Mouse (Mus musculus): ENCODE results near the gene Tuba1c. TPM values are rescaled to one million over a fixed set of nuclear protein-coding genes. Genes with fewer than 3 reads are reported as not detected.

Tuba1c gene
- total RNA-seq, 1 experiment = 424 TPM

- Histone ChIP-seq H3K4me3 (ENCODE audit: insufficient read depth in 1 of 2, low read depth in 1 of 2, low read length in 2 of 2, poor library complexity in 1 of 2, severe bottlenecking in 1 of 2) (peak overlapping the region; percentile 23 to 46; a peak in 3 of 4 replicates), H3K27ac (ENCODE audit: insufficient read depth, low read depth, low read length, poor library complexity, severe bottlenecking) (peak overlapping the region; percentile 9; the same call in 1 of the 2 replicates), H3K4me1 (ENCODE audit: control insufficient read depth in 2 of 2, insufficient read depth in 2 of 2, low read length in 2 of 2, poor library complexity in 1 of 2) (peaks cover 5 to 7% of the 10 kb centered on the region in 2 experiments; a peak in 3 of 4 replicates), H3K36me3 (ENCODE audit: control insufficient read depth, insufficient read depth, low read length, poor library complexity, severe bottlenecking) (no peaks in the 10 kb centered on the region), H3K9ac (ENCODE audit: insufficient read depth, low read depth, low read length, poor library complexity, severe bottlenecking) (peak overlapping the region; percentile 43; the same call in 1 of the 2 replicates), H3K9me3 (ENCODE audit: control insufficient read depth, insufficient read depth, low read depth, low read length) (no peaks in the 10 kb centered on the region)
- in situ Hi-C loops (cut with MboI; ENCODE audit: low sequenced_read_pairs in 2 of 2, unreplicated experiment in 2 of 2) = no loop called here
- no peak for TF ChIP-seq ZC3H11A (IDR thresholded peaks at IDR 0.05; ENCODE audit: borderline replicate concordance, low read depth, low read length)
- no peak for DNase-seq (ENCODE audit: low read depth, low spot score)
Observed at GRCm38 (mm10) chr15:99017986-99018385, 11.7 kb upstream of the Tuba1c start.

GRCm38 (mm10) chr15:99018630-99019029 lies 11.1 kb upstream of the Tuba1c start:
- H3K9ac ChIP-seq (ENCODE audit: insufficient read depth, low read depth, low read length, poor library complexity, severe bottlenecking) = no peak overlapping the region
- TF ChIP-seq ZC3H11A (IDR thresholded peaks at IDR 0.05; ENCODE audit: borderline replicate concordance, low read depth, low read length) (no peak), ZNF384 (IDR thresholded peaks at IDR 0.05; ENCODE audit: low read depth, low read length) (no peak), HCFC1 (IDR thresholded peaks at IDR 0.05; ENCODE audit: borderline replicate concordance, insufficient read depth, low read length) (no peak), CHD2 (IDR thresholded peaks at IDR 0.05; ENCODE audit: low read depth, low read length) (no peak), MAFK (IDR thresholded peaks at IDR 0.05; ENCODE audit: insufficient read depth, low read depth, low read length) (no peak)
- in situ Hi-C loops (cut with MboI; ENCODE audit: low sequenced_read_pairs in 2 of 2, unreplicated experiment in 2 of 2) = no loop called here

GRCm38 (mm10) chr15:99019436-99019835 lies 10.3 kb upstream of the Tuba1c start:
- Histone ChIP-seq H3K9ac (ENCODE audit: insufficient read depth, low read depth, low read length, poor library complexity, severe bottlenecking) (no peak overlapping the region), H3K4me3 (ENCODE audit: insufficient read depth in 1 of 2, low read depth in 1 of 2, low read length in 2 of 2, poor library complexity in 1 of 2, severe bottlenecking in 1 of 2) (peak overlapping the region in 1 of 2 experiments; percentile 3; a peak in 1 of 4 replicates), H3K36me3 (ENCODE audit: control insufficient read depth, insufficient read depth, low read length, poor library complexity, severe bottlenecking) (no peaks in the 10 kb centered on the region), H3K27ac (ENCODE audit: insufficient read depth, low read depth, low read length, poor library complexity, severe bottlenecking) (no peak overlapping the region), H3K4me1 (ENCODE audit: control insufficient read depth in 2 of 2, insufficient read depth in 2 of 2, low read length in 2 of 2, poor library complexity in 1 of 2) (peaks cover 5% of the 10 kb centered on the region in 2 experiments; a peak in 3 of 4 replicates), H3K9me3 (ENCODE audit: control insufficient read depth, insufficient read depth, low read depth, low read length) (no peaks in the 10 kb centered on the region)
- in situ Hi-C loops (cut with MboI; ENCODE audit: low sequenced_read_pairs in 2 of 2, unreplicated experiment in 2 of 2) = no loop called here
- TF ChIP-seq ZC3H11A (IDR thresholded peaks at IDR 0.05; ENCODE audit: borderline replicate concordance, low read depth, low read length) = no peak
- no peak for TF ChIP-seq CHD2 (IDR thresholded peaks at IDR 0.05; ENCODE audit: low read depth, low read length)
- TF ChIP-seq MAFK (IDR thresholded peaks at IDR 0.05; ENCODE audit: insufficient read depth, low read depth, low read length) = no peak
- TF ChIP-seq ZNF384 (IDR thresholded peaks at IDR 0.05; ENCODE audit: low read depth, low read length) = no peak
- no peak for TF ChIP-seq HCFC1 (IDR thresholded peaks at IDR 0.05; ENCODE audit: borderline replicate concordance, insufficient read depth, low read length)
- DNase-seq (ENCODE audit: low read depth, low spot score) = no peak

More at GRCm38 (mm10) chr15:99018630-99019029, 11.1 kb upstream of the Tuba1c start:
- Histone ChIP-seq H3K36me3 (ENCODE audit: control insufficient read depth, insufficient read depth, low read length, poor library complexity, severe bottlenecking) (no peaks in the 10 kb centered on the region), H3K27ac (ENCODE audit: insufficient read depth, low read depth, low read length, poor library complexity, severe bottlenecking) (no peak overlapping the region), H3K4me1 (ENCODE audit: control insufficient read depth in 2 of 2, insufficient read depth in 2 of 2, low read length in 2 of 2, poor library complexity in 1 of 2) (peaks cover 5 to 7% of the 10 kb centered on the region in 2 experiments; a peak in 3 of 4 replicates), H3K9me3 (ENCODE audit: control insufficient read depth, insufficient read depth, low read depth, low read length) (no peaks in the 10 kb centered on the region), H3K4me3 (ENCODE audit: insufficient read depth in 1 of 2, low read depth in 1 of 2, low read length in 2 of 2, poor library complexity in 1 of 2, severe bottlenecking in 1 of 2) (no peak overlapping the region)
- DNase-seq (ENCODE audit: low read depth, low spot score) = no peak

GRCm38 (mm10) chr15:99020171-99020570 lies 9.5 kb upstream of the Tuba1c start:
- Histone ChIP-seq H3K9ac (ENCODE audit: insufficient read depth, low read depth, low read length, poor library complexity, severe bottlenecking) (no peak overlapping the region), H3K27ac (ENCODE audit: insufficient read depth, low read depth, low read length, poor library complexity, severe bottlenecking) (no peak overlapping the region), H3K36me3 (ENCODE audit: control insufficient read depth, insufficient read depth, low read length, poor library complexity, severe bottlenecking) (no peaks in the 10 kb centered on the region), H3K4me3 (ENCODE audit: insufficient read depth in 1 of 2, low read depth in 1 of 2, low read length in 2 of 2, poor library complexity in 1 of 2, severe bottlenecking in 1 of 2) (no peak overlapping the region), H3K4me1 (ENCODE audit: control insufficient read depth in 2 of 2, insufficient read depth in 2 of 2, low read length in 2 of 2, poor library complexity in 1 of 2) (peaks cover 5% of the 10 kb centered on the region in 2 experiments; a peak in 3 of 4 replicates), H3K9me3 (ENCODE audit: control insufficient read depth, insufficient read depth, low read depth, low read length) (no peaks in the 10 kb centered on the region)
- no peak for DNase-seq (ENCODE audit: low read depth, low spot score)
- in situ Hi-C loops (cut with MboI; ENCODE audit: low sequenced_read_pairs in 2 of 2, unreplicated experiment in 2 of 2) = no loop called here
- TF ChIP-seq HCFC1 (IDR thresholded peaks at IDR 0.05; ENCODE audit: borderline replicate concordance, insufficient read depth, low read length) = no peak
- no peak for TF ChIP-seq MAFK (IDR thresholded peaks at IDR 0.05; ENCODE audit: insufficient read depth, low read depth, low read length)
- TF ChIP-seq ZC3H11A (IDR thresholded peaks at IDR 0.05; ENCODE audit: borderline replicate concordance, low read depth, low read length) = no peak
- TF ChIP-seq CHD2 (IDR thresholded peaks at IDR 0.05; ENCODE audit: low read depth, low read length) = no peak
- TF ChIP-seq ZNF384 (IDR thresholded peaks at IDR 0.05; ENCODE audit: low read depth, low read length) = no peak

- in situ Hi-C loops (cut with MboI; ENCODE audit: low sequenced_read_pairs in 2 of 2, unreplicated experiment in 2 of 2) = no loop called here
- no peaks in the 10 kb centered on the region for H3K36me3 ChIP-seq (ENCODE audit: control insufficient read depth, insufficient read depth, low read length, poor library complexity, severe bottlenecking)
- DNase-seq (ENCODE audit: low read depth, low spot score) = no peak
- H3K27ac ChIP-seq (ENCODE audit: insufficient read depth, low read depth, low read length, poor library complexity, severe bottlenecking) = no peak overlapping the region
- peaks cover 5% of the 10 kb centered on the region in 2 experiments; a peak in 3 of 4 replicates for H3K4me1 ChIP-seq (ENCODE audit: control insufficient read depth in 2 of 2, insufficient read depth in 2 of 2, low read length in 2 of 2, poor library complexity in 1 of 2)
- H3K9me3 ChIP-seq (ENCODE audit: control insufficient read depth, insufficient read depth, low read depth, low read length) = no peaks in the 10 kb centered on the region
- no peak for TF ChIP-seq HCFC1 (IDR thresholded peaks at IDR 0.05; ENCODE audit: borderline replicate concordance, insufficient read depth, low read length)
- no peak for TF ChIP-seq ZC3H11A (IDR thresholded peaks at IDR 0.05; ENCODE audit: borderline replicate concordance, low read depth, low read length)
- no peak for TF ChIP-seq MAFK (IDR thresholded peaks at IDR 0.05; ENCODE audit: insufficient read depth, low read depth, low read length)
- no peak for TF ChIP-seq ZNF384 (IDR thresholded peaks at IDR 0.05; ENCODE audit: low read depth, low read length)
- TF ChIP-seq CHD2 (IDR thresholded peaks at IDR 0.05; ENCODE audit: low read depth, low read length) = no peak
- no peak overlapping the region for H3K4me3 ChIP-seq (ENCODE audit: insufficient read depth in 1 of 2, low read depth in 1 of 2, low read length in 2 of 2, poor library complexity in 1 of 2, severe bottlenecking in 1 of 2)
- H3K9ac ChIP-seq (ENCODE audit: insufficient read depth, low read depth, low read length, poor library complexity, severe bottlenecking) = no peak overlapping the region
Observed at GRCm38 (mm10) chr15:99021255-99021654, 8.4 kb upstream of the Tuba1c start.

Data from ES-E14 (cell line).